Mouse (Mus musculus) cerebellum, adult 2 months (tissue): Measurements from ENCODE around the gene Chrna9.

Source experiments
- CTCF ChIP-seq: fragments of 200-500 bp; IDR thresholded peaks from 2 replicates; pipeline ENCODE4 v1.5.1; 2011; ENCODE audit warnings: low read depth, mild to moderate bottlenecking, control low read depth, low read length, moderate library complexity, borderline replicate concordance; ENCODE audit not compliant: insufficient read depth
- POLR2A ChIP-seq: fragments of 200-500 bp; IDR thresholded peaks from 2 replicates; pipeline ENCODE4 v1.6.1; 2011; ENCODE audit warnings: low read length, control low read depth, borderline replicate concordance; ENCODE audit not compliant: insufficient read depth

DNA sequence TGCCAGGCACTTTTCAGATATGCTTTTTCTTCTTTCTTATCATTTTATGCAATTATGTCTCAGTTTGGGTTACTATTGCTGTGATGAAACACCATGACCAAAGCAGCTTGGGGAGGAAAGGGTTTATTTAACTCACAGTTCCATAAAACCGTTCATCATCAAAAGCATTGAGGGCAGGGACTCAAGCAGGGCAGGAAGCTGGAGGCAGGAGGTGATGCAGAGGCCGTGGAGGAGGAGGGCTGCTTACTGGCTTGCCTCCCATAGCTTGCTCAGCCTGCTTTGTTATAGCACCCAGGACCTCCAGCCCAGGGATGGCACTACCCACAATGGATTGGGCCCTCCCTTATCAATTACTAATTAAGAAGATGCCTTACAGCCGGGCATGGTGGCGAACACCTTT is 6.4 kb downstream of the Chrna9 start:
- TF ChIP-seq POLR2A (no peak), CTCF (no peak)
